Mouse (Mus musculus): ENCODE results near the gene Gm12184. TPM values are rescaled to one million over a fixed set of nuclear protein-coding genes. Genes with fewer than 3 reads are reported as not detected.
"Not testable (repeated sequence)": the region's sequence is repeated elsewhere in the genome, so short reads cannot be mapped to it uniquely, and the experiment has no call there.

Gene Gm12184
- total RNA-seq, 2 experiments from 2014 or later = 1.3 to 3.0 TPM

- intact Hi-C loops (cut with DNase I) = no loop called here
- no peak for DNase-seq (ENCODE audit: low spot score in 2 of 2)
Measured at GRCm38 (mm10) chr11:48830279-48830678, 3.8 kb upstream of the Gm12184 start.

GRCm38 (mm10) chr11:48827926-48828325 is 1.5 kb upstream of the Gm12184 start:
- DNase-seq (ENCODE audit: low spot score in 2 of 2) = no peak
- intact Hi-C loops (cut with DNase I) = no loop called here

GRCm38 (mm10) chr11:48826752-48827096 is 269 bp upstream of the Gm12184 start:
- no peak for DNase-seq (ENCODE audit: low spot score in 2 of 2)
- intact Hi-C loops (cut with DNase I) = no loop called here

- intact Hi-C loops (cut with DNase I) = loop anchor here (1.0 kb wide), 1 partner anchor 9 kb away; no protein-coding TSS in a partner anchor
- no peak for DNase-seq (ENCODE audit: low spot score in 2 of 2)
Measured at GRCm38 (mm10) chr11:48824311-48824830, 2.1 kb downstream of the Gm12184 start.

- intact Hi-C loops (cut with DNase I) = no loop called here
Measured at GRCm38 (mm10) chr11:48823536-48823972, 2.9 kb downstream of the Gm12184 start.

GRCm38 (mm10) chr11:48822768-48823512 is 3.5 kb downstream of the Gm12184 start:
- intact Hi-C loops (cut with DNase I) = no loop called here
- no peak for DNase-seq (ENCODE audit: low spot score in 2 of 2)

More at GRCm38 (mm10) chr11:48823536-48823972, 2.9 kb downstream of the Gm12184 start:
- DNase-seq (ENCODE audit: low spot score in 2 of 2) = peak; percentile 28 to 51

GRCm38 (mm10) chr11:48821299-48821698 is 5.2 kb downstream of the Gm12184 start:
- intact Hi-C loops (cut with DNase I); DNase-seq (ENCODE audit: low spot score in 2 of 2): not testable (repeated sequence)

- intact Hi-C loops (cut with DNase I) = no loop called here
- DNase-seq (ENCODE audit: low spot score in 2 of 2) = no peak
Measured at GRCm38 (mm10) chr11:48820308-48820674, 6.2 kb downstream of the Gm12184 start.

GRCm38 (mm10) chr11:48819614-48820307 is 6.7 kb downstream of the Gm12184 start:
- intact Hi-C loops (cut with DNase I) = loop anchor here (2.0 to 5.0 kb wide), 2 partner anchors 15 to 383 kb away; partner anchors contain the start of gene Zfp62

GRCm38 (mm10) chr11:48818346-48818745 is 8.1 kb downstream of the Gm12184 start:
- intact Hi-C loops (cut with DNase I) = loop anchor here (1.0 to 5.0 kb wide), 3 partner anchors 16 to 384 kb away; partner anchors contain the start of gene Zfp62

More at GRCm38 (mm10) chr11:48819614-48820307, 6.7 kb downstream of the Gm12184 start:
- DNase-seq (ENCODE audit: low spot score in 2 of 2) = no peak

GRCm38 (mm10) chr11:48817794-48818193 is 8.7 kb downstream of the Gm12184 start:
- no peak for DNase-seq (ENCODE audit: low spot score in 2 of 2)
- intact Hi-C loops (cut with DNase I) = loop anchor here (1.0 to 5.0 kb wide), 4 partner anchors 17 to 385 kb away; partner anchors contain the start of genes Rack1 and Zfp62

More at GRCm38 (mm10) chr11:48818346-48818745, 8.1 kb downstream of the Gm12184 start:
- DNase-seq (ENCODE audit: low spot score in 2 of 2) = peak; percentile 73 to 81

GRCm38 (mm10) chr11:48816800-48817665 is 9.4 kb downstream of the Gm12184 start, which contains the start of gene Trim41:
TSS of gene Trim41 (minus strand) at chr11:48817353.
- DNase-seq (ENCODE audit: low spot score in 2 of 2) = peak; percentile 99
- intact Hi-C loops (cut with DNase I) = loop anchor here (2.0 to 5.0 kb wide), 2 partner anchors 16 to 385 kb away; partner anchors contain the start of genes Rack1 and Zfp62

- DNase-seq (ENCODE audit: low spot score in 2 of 2) = peak; percentile 28 to 47
- intact Hi-C loops (cut with DNase I) = loop anchor here (2.0 to 5.0 kb wide), 2 partner anchors 16 to 386 kb away; partner anchors contain the start of genes Rack1 and Zfp62
Measured at GRCm38 (mm10) chr11:48816281-48816781, 10.1 kb downstream of the Gm12184 start.

GRCm38 (mm10) chr11:48815851-48816250 is 10.6 kb downstream of the Gm12184 start:
- intact Hi-C loops (cut with DNase I) = loop anchor here (2.0 to 5.0 kb wide), 2 partner anchors 15 to 386 kb away; partner anchors contain the start of genes Rack1 and Zfp62
- no peak for DNase-seq (ENCODE audit: low spot score in 2 of 2)

- no peak for DNase-seq (ENCODE audit: low spot score in 2 of 2)
- intact Hi-C loops (cut with DNase I) = no loop called here
Measured at GRCm38 (mm10) chr11:48813782-48814181, 12.7 kb downstream of the Gm12184 start.

- DNase-seq (ENCODE audit: low spot score in 2 of 2) = no peak
- intact Hi-C loops (cut with DNase I) = no loop called here
Measured at GRCm38 (mm10) chr11:48810142-48810541, 16.3 kb downstream of the Gm12184 start.

- DNase-seq (ENCODE audit: low spot score in 2 of 2) = no peak
- intact Hi-C loops (cut with DNase I) = loop anchor here (10.0 kb wide), 1 partner anchor 435 kb away; the partner anchor contains the start of gene Mgat1
Measured at GRCm38 (mm10) chr11:48809434-48809830, 17.0 kb downstream of the Gm12184 start.

- intact Hi-C loops (cut with DNase I) = loop anchor here (10.0 kb wide), 1 partner anchor 436 kb away; the partner anchor contains the start of gene Mgat1
- DNase-seq (ENCODE audit: low spot score in 2 of 2) = no peak
Measured at GRCm38 (mm10) chr11:48808737-48809433, 17.6 kb downstream of the Gm12184 start.

All from left cerebral cortex, postnatal 36 days (tissue).